Mouse (Mus musculus): ENCODE results near the gene Isg15. TPM values are rescaled to one million over a fixed set of nuclear protein-coding genes. Genes with fewer than 3 reads are reported as not detected.

The Isg15 gene
- 1 to 10 TPM; 3.2 to 4.5 TPM for total RNA-seq (2021)

- DNase-seq (ENCODE audit: low spot score), result no peak
Observed at GRCm38 (mm10) chr4:156200623-156201475, at the start of gene Isg15. Gene Isg15, minus strand, starts transcription at chr4:156200818.

GRCm38 (mm10) chr4:156249567-156249966 lies 48.9 kb upstream of the Isg15 start:
- DNase-seq (ENCODE audit: low spot score), result no peak
- intact Hi-C loops (cut with DNase I), result no loop called here

More at GRCm38 (mm10) chr4:156200623-156201475, at the start of gene Isg15:
- intact Hi-C loops (cut with DNase I), result no loop called here

- intact Hi-C loops (cut with DNase I), result no loop called here
- no peak for DNase-seq (ENCODE audit: low spot score)
Observed at GRCm38 (mm10) chr4:156236651-156237447, 36.2 kb upstream of the Isg15 start.

- DNase-seq (ENCODE audit: low spot score), result peak; percentile 78
- intact Hi-C loops (cut with DNase I), result loop anchor here (2.0 kb wide), 1 partner anchor 33 kb away; the partner anchor contains the start of gene AW011738
Observed at GRCm38 (mm10) chr4:156235808-156236533, 35.4 kb upstream of the Isg15 start, which contains the start of gene Noc2l. Gene Noc2l, plus strand, starts transcription at chr4:156236010.

- intact Hi-C loops (cut with DNase I), result loop anchor here (2.0 kb wide), 1 partner anchor 33 kb away; the partner anchor contains the start of gene AW011738
- DNase-seq (ENCODE audit: low spot score), result no peak
Observed at GRCm38 (mm10) chr4:156235360-156235770, 34.7 kb upstream of the Isg15 start.

- DNase-seq (ENCODE audit: low spot score), result peak; percentile 42
- intact Hi-C loops (cut with DNase I), result loop anchor here (2.0 to 5.0 kb wide), 2 partner anchors 32 to 122 kb away; partner anchors contain the start of gene AW011738
Observed at GRCm38 (mm10) chr4:156234701-156235213, 34.1 kb upstream of the Isg15 start, which contains the start of gene Plekhn1. Gene Plekhn1, minus strand, starts transcription at chr4:156234857.

GRCm38 (mm10) chr4:156234021-156234501 lies 33.4 kb upstream of the Isg15 start:
- intact Hi-C loops (cut with DNase I), result loop anchor here (2.0 to 5.0 kb wide), 2 partner anchors 31 to 122 kb away; partner anchors contain the start of gene AW011738
- no peak for DNase-seq (ENCODE audit: low spot score)

- DNase-seq (ENCODE audit: low spot score), result no peak
- intact Hi-C loops (cut with DNase I), result no loop called here
Observed at GRCm38 (mm10) chr4:156228393-156229024, 27.9 kb upstream of the Isg15 start.

- no peak for DNase-seq (ENCODE audit: low spot score)
- intact Hi-C loops (cut with DNase I), result no loop called here
Observed at GRCm38 (mm10) chr4:156227752-156228392, 27.3 kb upstream of the Isg15 start.

GRCm38 (mm10) chr4:156224276-156224675 lies 23.7 kb upstream of the Isg15 start:
- no peak for DNase-seq (ENCODE audit: low spot score)
- intact Hi-C loops (cut with DNase I), result no loop called here

GRCm38 (mm10) chr4:156219936-156220335 lies 19.3 kb upstream of the Isg15 start:
- no peak for DNase-seq (ENCODE audit: low spot score)
- intact Hi-C loops (cut with DNase I), result no loop called here

GRCm38 (mm10) chr4:156217838-156218237 lies 17.2 kb upstream of the Isg15 start:
- no peak for DNase-seq (ENCODE audit: low spot score)
- intact Hi-C loops (cut with DNase I), result no loop called here

- intact Hi-C loops (cut with DNase I), result no loop called here
- no peak for DNase-seq (ENCODE audit: low spot score)
Observed at GRCm38 (mm10) chr4:156217022-156217669, 16.5 kb upstream of the Isg15 start.

GRCm38 (mm10) chr4:156216196-156216595 lies 15.6 kb upstream of the Isg15 start:
- intact Hi-C loops (cut with DNase I), result no loop called here
- no peak for DNase-seq (ENCODE audit: low spot score)

GRCm38 (mm10) chr4:156215649-156216048 lies 15.0 kb upstream of the Isg15 start, which contains the start of gene Perm1:
Gene Perm1, plus strand, starts transcription at chr4:156215868.
- intact Hi-C loops (cut with DNase I), result no loop called here
- DNase-seq (ENCODE audit: low spot score), result no peak

- intact Hi-C loops (cut with DNase I), result no loop called here
- DNase-seq (ENCODE audit: low spot score), result no peak
Observed at GRCm38 (mm10) chr4:156213134-156213533, 12.5 kb upstream of the Isg15 start.

- intact Hi-C loops (cut with DNase I), result no loop called here
- DNase-seq (ENCODE audit: low spot score), result no peak
Observed at GRCm38 (mm10) chr4:156209963-156210635, 9.5 kb upstream of the Isg15 start.
